Mouse (Mus musculus) spleen, embryonic (tissue): ENCODE results near the gene Spin2d.
"Not testable (repeated sequence)": the region's sequence is repeated elsewhere in the genome, so short reads cannot be mapped to it uniquely, and the experiment has no call there.

Experiments used
- CTCF ChIA-PET: fragments of 350-600 bp; sonication (Branson Sonifier 250); formaldehyde crosslinking; loops from one replicate; lab custom pipeline; 2022; lab: Charles Lee

Gene Spin2d

GRCm38 (mm10) chrX:73176889-73177288 is at the start of gene Spin2d:
Spin2d (minus strand) TSS chrX:73176989.
- CTCF ChIA-PET, result not testable (repeated sequence)

- CTCF ChIA-PET, result no interaction called here
Measured at GRCm38 (mm10) chrX:73225365-73225764, 48.6 kb upstream of the Spin2d start.

- CTCF ChIA-PET, result not testable (repeated sequence)
Measured at GRCm38 (mm10) chrX:73213819-73214564, 37.2 kb upstream of the Spin2d start, which contains the start of gene Xlr4b. Xlr4b (plus strand) TSS chrX:73214333.

GRCm38 (mm10) chrX:73191934-73192333 is 15.1 kb upstream of the Spin2d start, which contains the start of gene Xlr3b:
Xlr3b (plus strand) TSS chrX:73192207.
- CTCF ChIA-PET, result not testable (repeated sequence)

- CTCF ChIA-PET, result not testable (repeated sequence)
Measured at GRCm38 (mm10) chrX:73149350-73149749, 27.4 kb downstream of the Spin2d start, which contains the start of gene DXBay18. DXBay18 (minus strand) TSS chrX:73149450.

GRCm38 (mm10) chrX:73148496-73148895 is 28.3 kb downstream of the Spin2d start, which contains the start of gene Xlr5b:
Xlr5b (plus strand) TSS chrX:73148796.
- CTCF ChIA-PET, result not testable (repeated sequence)

GRCm38 (mm10) chrX:73143218-73143618 is 33.6 kb downstream of the Spin2d start:
- CTCF ChIA-PET, result not testable (repeated sequence)
